8 mouse cellular contexts compared by ENCODE assay signal in the genomic region with DNA sequence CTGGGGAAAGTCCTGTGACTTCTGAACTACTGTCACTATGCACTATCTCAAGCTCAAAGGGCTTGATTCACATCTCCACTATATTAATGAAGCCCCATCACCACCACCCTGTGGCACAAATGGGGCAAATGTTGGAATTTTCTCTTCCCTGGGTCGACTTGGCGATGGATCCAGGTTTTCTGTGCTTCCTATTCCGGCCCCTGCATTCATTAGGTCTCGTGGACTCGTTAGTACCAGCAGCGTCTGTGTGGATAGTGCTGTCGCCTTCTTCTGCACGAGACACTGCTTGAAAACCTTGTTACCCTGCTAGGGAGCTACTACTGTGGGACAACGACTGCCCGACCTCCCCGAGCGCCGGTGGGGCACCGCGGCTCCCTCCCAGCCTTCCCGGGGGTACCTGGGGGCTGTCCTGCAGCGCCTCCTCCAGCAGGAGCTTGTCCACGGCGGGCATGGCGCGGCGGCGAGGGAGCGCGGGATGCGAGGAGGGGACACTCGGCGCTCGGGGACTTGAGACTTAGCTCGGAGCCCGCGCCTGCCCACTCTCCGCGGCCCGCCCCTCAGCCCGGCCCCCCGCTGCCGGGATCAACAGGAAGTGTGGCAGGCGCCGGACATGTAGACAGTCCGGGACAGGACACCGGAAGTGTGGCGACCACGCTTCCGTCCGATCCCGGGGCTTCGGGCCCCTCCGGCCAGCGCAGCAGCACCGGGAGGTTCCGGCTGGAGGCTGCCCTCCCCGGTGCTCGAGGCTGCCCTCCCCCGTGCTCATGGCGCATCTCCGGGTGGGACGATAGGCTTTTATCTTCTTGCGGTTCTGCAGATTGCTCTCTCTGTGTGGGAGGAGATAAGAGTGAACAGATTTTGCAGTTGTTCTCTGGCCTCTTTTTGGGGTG. TPM values are rescaled to one million over a fixed set of nuclear protein-coding genes. Genes with fewer than 3 reads are reported as not detected.
DNase-seq lines count a peak whose midpoint lies in the region; ATAC-seq and TF ChIP-seq lines count a peak whose summit lies in the region.

A gene (minus strand): TSS at position 608 of the 890 bp plus-strand sequence.

- peak within 1 kb of the TSS; percentile 81 for H3K27ac ChIP-seq in hindbrain, postnatal 0 days
- H3K27ac ChIP-seq in left cerebral cortex, adult 2 months, result peak within 1 kb of the TSS; percentile 89
- H3K27ac ChIP-seq in macrophage, result peak within 1 kb of the TSS; percentile 94

- WGBS in hindbrain, postnatal 0 days, result 1% methylated on average over 58 of the region's 59 CpGs
- WGBS in macrophage (ENCODE audit: missing documents), result under 1% methylated on average over 58 of the region's 59 CpGs

- peak within 1 kb of the TSS; percentile 76 for H3K9ac ChIP-seq in hindbrain, postnatal 0 days (replicated peaks; ENCODE audit: low read length)

- peak; percentile 26 for DNase-seq in WW6 (ENCODE audit: low read depth, low spot score)
- peak; percentile 94 to 97 for DNase-seq in cerebellum, postnatal 36 days
- peak; percentile 91 to 95 for DNase-seq in gastrocnemius, adult 8-10 months (ENCODE audit: low spot score in 2 of 2)
- peak; percentile 94 for DNase-seq in hindbrain, postnatal 0 days (ENCODE audit: low spot score)
- DNase-seq in left cerebral cortex, adult 2 months (ENCODE audit: extremely low spot score in 1 of 2, low spot score in 2 of 2), result peak; percentile 89
- peak; percentile 90 for DNase-seq in retina, postnatal 7 days (ENCODE audit: low read depth, low spot score)
- DNase-seq in urinary bladder, adult 18-20 months (ENCODE audit: low spot score in 2 of 2), result peak; percentile 90 to 92

- H3K27me3 ChIP-seq in hindbrain, postnatal 0 days (ENCODE audit: insufficient read depth, low read length), result no peaks in the 10 kb centered on the region

- peak within 1 kb of the TSS; percentile 82 for H3K4me3 ChIP-seq in hindbrain, postnatal 0 days (ENCODE audit: low read length)
- peak within 1 kb of the TSS; percentile 77 for H3K4me3 ChIP-seq in left cerebral cortex, adult 2 months
- H3K4me3 ChIP-seq in macrophage (ENCODE audit: inconsistent target), result peak within 1 kb of the TSS; percentile 93

- peak within 1 kb of the TSS; percentile 81 for H3K4me2 ChIP-seq in hindbrain, postnatal 0 days (ENCODE audit: low read depth, low read length)

- H3K9me3 ChIP-seq in hindbrain, postnatal 0 days (ENCODE audit: low read length), result no peaks in the 10 kb centered on the region

- intact Hi-C loops in left cerebral cortex, adult 2 months (cut with DNase I), result loop anchor here (5.0 kb wide), 1 partner anchor 74 kb away; a partner anchor contains a TSS

- no peaks in the 10 kb centered on the region for H3K36me3 ChIP-seq in hindbrain, postnatal 0 days (ENCODE audit: insufficient read depth, low read length)
- no peaks in the 10 kb centered on the region for H3K36me3 ChIP-seq in macrophage (ENCODE audit: inconsistent target)

- H3K4me1 ChIP-seq in hindbrain, postnatal 0 days (ENCODE audit: insufficient read depth, low read length), result peaks cover 36% of the 10 kb centered on the region

- TF ChIP-seq CTCF in hindbrain, postnatal 0 days (IDR thresholded peaks at IDR 0.05; ENCODE audit: low read depth), result peak; percentile 16
- no peak; the same call in 1 of the 2 replicates for TF ChIP-seq CTCF in left cerebral cortex, adult 2 months (IDR thresholded peaks at IDR 0.05)

- peak; percentile 97 for ATAC-seq in hindbrain, postnatal 0 days

- peaks cover 44% of the 10 kb centered on the region for H3K79me2 ChIP-seq in macrophage (ENCODE audit: inconsistent target)

RNA-seq across cellular contexts. Expression of the gene that starts here (rescaled TPM):
- 10 to 100 TPM; 15.9 to 18.4 (median 17.7) TPM for total RNA-seq in gastrocnemius, adult 8-10 months (2022)
- 42.2 and 65.0 TPM in 2 replicates for total RNA-seq in hindbrain, postnatal 0 days (2014; rRNA removed)
- 45.2 and 48.6 TPM in 2 replicates for polyA plus RNA-seq in hindbrain, postnatal 0 days (2015; fragmentation: Nextera tagmentation; extraction: Ambion mirVana)
- 10 to 100 TPM; 67.8 to 69.2 TPM for total RNA-seq in left cerebral cortex, adult 2 months (2021)
- 1,000 to 10,000 TPM in 10 of 26 experiments, 100 to 1,000 TPM in 16; 335 to 1,465 (median 848) TPM for total RNA-seq in macrophage (2018; cell fraction: chromatin; rRNA removed)
- 100 to 1,000 TPM in 2 of 26 experiments, 10 to 100 TPM in 24; 25.4 to 110 (median 61.4) TPM for total RNA-seq in macrophage (2018; cell fraction: cytosol; rRNA removed)
- total RNA-seq in macrophage (2018; cell fraction: nucleus; rRNA removed), result 100 to 1,000 TPM; 139 to 982 (median 408) TPM
- 85.4 to 263 TPM (median 126 TPM) in 3 replicates for polyA plus RNA-seq in macrophage (2018)

Comparison
In these comparisons a context has a peak if more than half of its experiments do, and no peak if none do; other contexts are left out.
1. Peak in every context shown above with its lines: DNase-seq, ATAC-seq, H3K4me3 ChIP-seq and H3K27ac ChIP-seq.
2. DNase-seq: peak in every context shown above with its lines; median percentile 96 in cerebellum, postnatal 36 days; 94 in hindbrain, postnatal 0 days; 93 in gastrocnemius, adult 8-10 months; 91 in urinary bladder, adult 18-20 months; 90 in retina, postnatal 7 days; 89 in left cerebral cortex, adult 2 months; 26 in WW6.